Mouse (Mus musculus) lung, postnatal 0 days (tissue): Measurements from ENCODE around the gene Ubiad1.

ENCODE experiments used
- CTCF ChIP-seq: IDR thresholded peaks from 2 replicates; pipeline ENCODE4 v1.5.1; 2016; ENCODE audit warnings: antibody characterized with exemption, mild to moderate bottlenecking
- EP300 ChIP-seq: IDR thresholded peaks from 2 replicates; pipeline ENCODE4 v1.6.1; 2016; ENCODE audit warnings: antibody characterized with exemption, mild to moderate bottlenecking, control low read depth

DNA sequence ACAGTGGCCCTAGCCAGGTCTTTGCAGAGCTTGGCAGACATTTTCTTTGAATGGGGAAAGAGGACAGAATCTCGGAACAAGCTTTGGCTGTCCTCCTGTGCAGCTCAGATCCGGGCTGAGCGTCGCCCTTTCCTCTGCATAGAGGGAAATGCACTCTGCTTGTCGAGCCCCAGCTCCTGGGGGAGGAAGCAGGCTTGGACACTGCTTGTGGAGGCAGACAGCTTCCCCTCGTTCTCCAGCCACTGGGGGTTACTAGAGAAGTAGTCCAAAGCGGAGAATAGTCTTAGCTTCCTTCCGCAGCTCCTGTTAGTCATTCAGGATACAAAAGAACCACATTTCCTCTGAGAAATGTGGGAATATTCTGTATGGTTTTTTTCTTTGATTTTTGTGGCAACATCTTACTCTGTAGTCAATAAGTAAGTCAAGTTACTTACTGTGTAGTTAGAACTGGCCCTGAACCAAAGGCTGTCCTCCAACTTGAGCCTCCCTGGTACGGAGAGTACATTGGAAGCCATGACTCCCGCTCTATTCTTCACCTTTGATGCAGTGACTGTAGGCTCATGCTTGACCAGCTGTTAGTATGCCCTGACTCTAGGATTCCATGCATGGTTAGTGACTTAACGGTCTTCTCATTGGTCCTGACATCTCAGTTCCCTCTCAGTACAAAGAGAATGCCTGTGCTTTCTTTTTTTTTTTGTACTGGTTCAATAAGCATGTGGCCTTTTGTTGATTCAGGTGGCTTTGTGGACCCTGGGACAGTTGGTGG, 25.1 kb upstream of the Ubiad1 start:
- no peak for TF ChIP-seq CTCF
- no peak for TF ChIP-seq EP300
